Mouse (Mus musculus) liver, postnatal 0 days (tissue): Measurements from ENCODE around the gene 1700015G11Rik.

Source experiments
- CTCF ChIP-seq: sonication (generic); IDR thresholded peaks from 2 replicates; pipeline ENCODE4 v1.5.1; 2016; ENCODE audit warnings: antibody characterized with exemption, low read depth
- EP300 ChIP-seq: IDR thresholded peaks from 2 replicates; pipeline ENCODE4 v1.6.1; 2016; ENCODE audit warnings: antibody characterized with exemption, low read depth, mild to moderate bottlenecking

DNA sequence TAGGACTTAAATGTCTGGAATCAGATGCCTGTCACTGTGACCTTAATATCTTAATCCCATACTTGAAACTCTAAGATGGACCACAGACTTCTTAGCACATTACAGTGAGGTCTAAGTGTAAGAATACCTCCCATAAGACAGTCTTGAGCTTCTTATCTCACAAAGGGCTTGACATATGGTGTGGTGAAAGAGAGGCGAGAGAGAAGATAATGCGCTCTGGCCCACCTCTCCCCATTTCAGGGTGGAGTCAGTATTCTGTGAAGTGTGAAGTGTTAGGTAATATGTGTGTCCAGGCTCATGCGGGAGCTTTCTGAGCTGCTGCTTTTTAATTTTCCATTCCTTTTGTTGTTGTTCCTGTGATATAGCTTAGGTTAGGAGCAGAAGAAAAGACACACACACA is 24.5 kb downstream of the 1700015G11Rik start:
- TF ChIP-seq CTCF (no peak), EP300 (peak; percentile 88)
